Mouse (Mus musculus) G1E (cell line): Measurements from ENCODE around the gene Erf.

Source experiments
- CTCF ChIP-seq: IDR thresholded peaks from 2 replicates; pipeline ENCODE4 v1.5.1; 2012; ENCODE audit warnings: low read depth, low read length, inconsistent platforms, mixed read lengths
- GATA1 ChIP-seq: IDR thresholded peaks from 2 replicates; pipeline ENCODE4 v1.6.1; 2012; ENCODE audit warnings: borderline replicate concordance, low read length, inconsistent platforms, mixed read lengths
- POLR2AphosphoS5 ChIP-seq: IDR thresholded peaks from 2 replicates; pipeline ENCODE4 v1.6.1; 2012; ENCODE audit warnings: low read depth, low read length, inconsistent platforms; ENCODE audit not compliant: insufficient replicate concordance
- TAL1 ChIP-seq: conservative IDR thresholded peaks from 2 replicates; pipeline ENCODE4 v1.6.1; 2012; ENCODE audit warnings: low read depth, low read length, inconsistent platforms, mixed read lengths

DNA sequence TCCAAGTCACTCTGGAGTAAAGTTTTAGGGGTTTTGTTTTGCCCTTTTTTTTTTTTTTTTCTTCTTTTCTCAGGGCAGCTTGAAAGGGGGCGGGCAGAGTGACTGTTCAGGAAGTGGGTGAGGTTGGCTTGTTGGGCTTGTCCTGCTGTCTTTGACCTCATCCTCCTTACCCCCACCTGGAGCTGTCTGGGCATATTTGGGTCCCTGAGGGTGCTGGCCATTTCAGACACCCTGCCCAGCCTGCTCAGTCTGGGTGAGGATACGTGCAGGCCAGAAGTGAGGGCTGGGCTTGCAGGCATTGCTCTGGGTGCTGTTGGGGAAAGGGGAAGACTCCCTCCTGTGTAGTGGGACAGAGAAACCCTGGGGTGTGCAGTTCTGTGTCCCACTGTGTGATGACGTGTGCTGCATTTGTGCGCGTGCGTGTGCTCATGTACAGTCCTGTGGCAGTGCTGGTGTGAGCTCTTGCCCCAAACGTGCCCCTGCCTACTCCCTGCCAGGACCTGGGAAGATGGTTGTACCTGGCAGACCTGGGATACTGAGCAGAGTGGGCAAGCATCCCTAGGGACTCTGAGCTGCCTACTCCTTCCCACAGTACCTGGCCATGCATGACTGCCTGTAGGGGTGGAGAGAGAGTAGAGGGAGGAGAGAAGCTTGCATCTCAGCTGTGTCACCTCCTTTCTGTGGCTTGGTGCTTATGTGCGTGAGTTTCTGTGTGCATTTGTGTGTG, 19.1 kb upstream of the Erf start:
- TF ChIP-seq CTCF (no peak), TAL1 (no peak), GATA1 (no peak), POLR2AphosphoS5 (no peak)
